Mouse (Mus musculus): Measurements from ENCODE around the gene Defb25. TPM values are rescaled to one million over a fixed set of nuclear protein-coding genes. Genes with fewer than 3 reads are reported as not detected.

Gene Defb25
- total RNA-seq, 1 experiment from 2014 or later: not detected

GRCm38 (mm10) chr2:152633334-152633733 lies 10.5 kb upstream of the Defb25 start:
- ATAC-seq (replicated peaks; ENCODE audit: insufficient number of reproducible peaks, low FRiP score, low TSS enrichment, poor library complexity, severe bottlenecking): no peak

- ATAC-seq (replicated peaks; ENCODE audit: insufficient number of reproducible peaks, low FRiP score, low TSS enrichment, poor library complexity, severe bottlenecking): no peak
Measured at GRCm38 (mm10) chr2:152629904-152630303, 7.1 kb upstream of the Defb25 start.

GRCm38 (mm10) chr2:152629239-152629638 lies 6.4 kb upstream of the Defb25 start:
- ATAC-seq (replicated peaks; ENCODE audit: insufficient number of reproducible peaks, low FRiP score, low TSS enrichment, poor library complexity, severe bottlenecking): no peak

GRCm38 (mm10) chr2:152628066-152628465 lies 5.2 kb upstream of the Defb25 start:
- ATAC-seq (replicated peaks; ENCODE audit: insufficient number of reproducible peaks, low FRiP score, low TSS enrichment, poor library complexity, severe bottlenecking): no peak

- no peak for ATAC-seq (replicated peaks; ENCODE audit: insufficient number of reproducible peaks, low FRiP score, low TSS enrichment, poor library complexity, severe bottlenecking)
Measured at GRCm38 (mm10) chr2:152626774-152627591, 4.1 kb upstream of the Defb25 start, which contains the start of gene Rem1. Rem1 (plus strand) TSS chr2:152626951.

GRCm38 (mm10) chr2:152625256-152625655 lies 2.4 kb upstream of the Defb25 start:
- ATAC-seq (replicated peaks; ENCODE audit: insufficient number of reproducible peaks, low FRiP score, low TSS enrichment, poor library complexity, severe bottlenecking): no peak

- ATAC-seq (replicated peaks; ENCODE audit: insufficient number of reproducible peaks, low FRiP score, low TSS enrichment, poor library complexity, severe bottlenecking): no peak
Measured at GRCm38 (mm10) chr2:152624566-152624965, 1.7 kb upstream of the Defb25 start.

- no peak for ATAC-seq (replicated peaks; ENCODE audit: insufficient number of reproducible peaks, low FRiP score, low TSS enrichment, poor library complexity, severe bottlenecking)
Measured at GRCm38 (mm10) chr2:152622151-152622550, 702 bp downstream of the Defb25 start.

- ATAC-seq (replicated peaks; ENCODE audit: insufficient number of reproducible peaks, low FRiP score, low TSS enrichment, poor library complexity, severe bottlenecking): peak; percentile 77
Measured at GRCm38 (mm10) chr2:152620367-152621134, 2.3 kb downstream of the Defb25 start.

GRCm38 (mm10) chr2:152617374-152617773 lies 5.5 kb downstream of the Defb25 start:
- no peak for ATAC-seq (replicated peaks; ENCODE audit: insufficient number of reproducible peaks, low FRiP score, low TSS enrichment, poor library complexity, severe bottlenecking)

GRCm38 (mm10) chr2:152616470-152616869 lies 6.4 kb downstream of the Defb25 start:
- ATAC-seq (replicated peaks; ENCODE audit: insufficient number of reproducible peaks, low FRiP score, low TSS enrichment, poor library complexity, severe bottlenecking): no peak

GRCm38 (mm10) chr2:152615563-152615962 lies 7.3 kb downstream of the Defb25 start:
- ATAC-seq (replicated peaks; ENCODE audit: insufficient number of reproducible peaks, low FRiP score, low TSS enrichment, poor library complexity, severe bottlenecking): peak; percentile 66

- ATAC-seq (replicated peaks; ENCODE audit: insufficient number of reproducible peaks, low FRiP score, low TSS enrichment, poor library complexity, severe bottlenecking): no peak
Measured at GRCm38 (mm10) chr2:152612193-152612592, 10.7 kb downstream of the Defb25 start.

- ATAC-seq (replicated peaks; ENCODE audit: insufficient number of reproducible peaks, low FRiP score, low TSS enrichment, poor library complexity, severe bottlenecking): no peak
Measured at GRCm38 (mm10) chr2:152608719-152609118, 14.1 kb downstream of the Defb25 start.

GRCm38 (mm10) chr2:152607746-152608145 lies 15.1 kb downstream of the Defb25 start:
- ATAC-seq (replicated peaks; ENCODE audit: insufficient number of reproducible peaks, low FRiP score, low TSS enrichment, poor library complexity, severe bottlenecking): no peak

- ATAC-seq (replicated peaks; ENCODE audit: insufficient number of reproducible peaks, low FRiP score, low TSS enrichment, poor library complexity, severe bottlenecking): no peak
Measured at GRCm38 (mm10) chr2:152604057-152604456, 18.8 kb downstream of the Defb25 start, which contains the start of gene Defb36. Defb36 (plus strand) TSS chr2:152604327.

GRCm38 (mm10) chr2:152601275-152601960 lies 21.4 kb downstream of the Defb25 start:
- ATAC-seq (replicated peaks; ENCODE audit: insufficient number of reproducible peaks, low FRiP score, low TSS enrichment, poor library complexity, severe bottlenecking): no peak

GRCm38 (mm10) chr2:152600076-152600475 lies 22.8 kb downstream of the Defb25 start:
- no peak for ATAC-seq (replicated peaks; ENCODE audit: insufficient number of reproducible peaks, low FRiP score, low TSS enrichment, poor library complexity, severe bottlenecking)

- no peak for ATAC-seq (replicated peaks; ENCODE audit: insufficient number of reproducible peaks, low FRiP score, low TSS enrichment, poor library complexity, severe bottlenecking)
Measured at GRCm38 (mm10) chr2:152599299-152599698, 23.6 kb downstream of the Defb25 start, which contains the start of gene Defb45. Defb45 (minus strand) TSS chr2:152599399.
